Mouse (Mus musculus) kidney, adult 2 months (tissue): Measurements from ENCODE around the gene Fyn. TPM values are rescaled to one million over a fixed set of nuclear protein-coding genes. Genes with fewer than 3 reads are reported as not detected.

Source experiments
- DNase-seq: peaks from one replicate; pipeline ENCODE4 v3.0.0; 2021
- H3K27ac ChIP-seq: fragments of 200-500 bp; 2 replicates; pipeline ENCODE4 v1.5.1; 2012; ENCODE audit warnings: low read depth, low read length, control low read depth, inconsistent platforms; ENCODE audit not compliant: insufficient read depth
- H3K27me3 ChIP-seq: fragments of 200-500 bp; replicated peaks from 2 replicates; pipeline ENCODE4 v1.6.1; 2012; ENCODE audit warnings: mild to moderate bottlenecking, moderate library complexity, low read length, inconsistent platforms; ENCODE audit not compliant: control insufficient read depth, insufficient read depth
- H3K36me3 ChIP-seq: fragments of 200-500 bp; 2 replicates; pipeline ENCODE4 v1.6.1; 2012; ENCODE audit warnings: mild to moderate bottlenecking, moderate library complexity, low read length, inconsistent platforms; ENCODE audit not compliant: control insufficient read depth, insufficient read depth
- H3K4me1 ChIP-seq: fragments of 200-500 bp; 2 replicates; pipeline ENCODE4 v1.6.1; 2011; ENCODE audit warnings: low read length; ENCODE audit not compliant: control insufficient read depth, insufficient read depth
- H3K4me3 ChIP-seq: fragments of 200-500 bp; 2 replicates; pipeline ENCODE4 v1.5.1; 2011; ENCODE audit warnings: mild to moderate bottlenecking, low read depth, low read length, control low read depth; ENCODE audit not compliant: insufficient read depth
- CTCF ChIP-seq: fragments of 200-500 bp; conservative IDR thresholded peaks from 2 replicates; pipeline ENCODE4 v1.5.1; 2011; ENCODE audit warnings: low read depth, mild to moderate bottlenecking, control low read depth, low read length, moderate library complexity, mixed read lengths; ENCODE audit not compliant: insufficient read depth, insufficient read length
- POLR2A ChIP-seq: fragments of 200-500 bp; IDR thresholded peaks from one replicate; pipeline ENCODE4 v1.6.1; 2011; ENCODE audit warnings: low read depth, low read length, control low read depth
- WGBS: fragments of 180-500 bp; shearing (Covaris S2); methylation state at CpG from one replicate; pipeline ENCODE4 v1.1.7; 2018; 5-methylcytosine and 5-hydroxymethylcytosine counted together
- polyA plus RNA-seq: library from polyadenylated mRNA; depleted of rRNA; stranded (reverse); fragments of >200 nt; gene quantifications from 2 replicates; pipeline ENCODE4 v1.2.3, GENCODE M21; 2012

Gene Fyn
- polyA plus RNA-seq, 1 experiment, result 12.9 TPM

DNA sequence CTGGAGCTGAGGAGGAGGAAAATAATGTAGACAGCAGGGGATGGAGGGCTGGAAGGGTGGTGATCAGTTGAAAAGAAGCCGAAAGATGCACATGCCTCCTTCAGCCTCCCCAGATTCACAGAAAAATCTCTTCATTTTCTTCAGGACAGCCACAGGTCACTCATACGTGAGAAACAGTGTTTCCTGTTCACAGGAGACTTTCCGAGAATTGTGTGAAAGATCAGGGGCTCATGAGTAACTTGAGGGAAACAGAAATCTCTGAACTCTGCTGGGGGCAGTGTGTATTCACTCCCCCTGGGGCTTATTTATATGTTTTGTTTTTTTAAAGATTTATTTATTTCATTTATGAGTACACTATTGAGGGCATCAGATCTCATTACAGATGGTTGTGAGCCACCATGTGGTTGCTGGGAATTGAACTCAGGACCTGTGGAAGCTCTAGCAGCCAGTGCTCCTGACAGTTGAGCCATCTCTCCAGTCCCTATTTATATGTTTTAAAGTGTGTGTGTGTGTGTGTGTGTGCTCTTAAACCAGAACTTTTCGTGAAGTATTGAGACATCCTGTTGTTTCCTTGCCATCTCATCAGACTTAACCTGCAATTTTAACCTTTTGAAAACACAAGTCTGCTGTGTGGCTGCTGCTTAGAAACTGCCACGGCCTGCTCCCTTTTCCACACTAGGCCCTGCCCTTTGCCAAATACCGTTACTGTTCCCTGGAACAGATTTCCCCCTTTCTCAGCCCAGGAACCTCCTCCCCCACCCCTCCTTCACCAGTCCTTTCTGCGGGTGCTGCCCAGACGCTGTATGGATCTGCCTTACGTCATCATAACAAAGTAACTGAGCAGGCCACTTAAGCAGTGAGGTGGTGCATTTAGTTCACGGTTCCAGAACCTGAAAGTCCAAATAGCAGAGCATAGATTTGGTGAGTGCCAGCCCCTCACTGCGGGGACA is 118.1 kb downstream of the Fyn start:
- H3K27ac ChIP-seq, result no peak overlapping the region
- H3K36me3 ChIP-seq, result no peaks in the 10 kb centered on the region
- TF ChIP-seq CTCF (no peak), POLR2A (no peak)
- DNase-seq, result no peak
- H3K27me3 ChIP-seq, result no peaks in the 10 kb centered on the region
- H3K4me3 ChIP-seq, result no peak overlapping the region
- WGBS, result 64% methylated on average over 11 of the region's 11 CpGs
- no peaks in the 10 kb centered on the region for H3K4me1 ChIP-seq

DNA sequence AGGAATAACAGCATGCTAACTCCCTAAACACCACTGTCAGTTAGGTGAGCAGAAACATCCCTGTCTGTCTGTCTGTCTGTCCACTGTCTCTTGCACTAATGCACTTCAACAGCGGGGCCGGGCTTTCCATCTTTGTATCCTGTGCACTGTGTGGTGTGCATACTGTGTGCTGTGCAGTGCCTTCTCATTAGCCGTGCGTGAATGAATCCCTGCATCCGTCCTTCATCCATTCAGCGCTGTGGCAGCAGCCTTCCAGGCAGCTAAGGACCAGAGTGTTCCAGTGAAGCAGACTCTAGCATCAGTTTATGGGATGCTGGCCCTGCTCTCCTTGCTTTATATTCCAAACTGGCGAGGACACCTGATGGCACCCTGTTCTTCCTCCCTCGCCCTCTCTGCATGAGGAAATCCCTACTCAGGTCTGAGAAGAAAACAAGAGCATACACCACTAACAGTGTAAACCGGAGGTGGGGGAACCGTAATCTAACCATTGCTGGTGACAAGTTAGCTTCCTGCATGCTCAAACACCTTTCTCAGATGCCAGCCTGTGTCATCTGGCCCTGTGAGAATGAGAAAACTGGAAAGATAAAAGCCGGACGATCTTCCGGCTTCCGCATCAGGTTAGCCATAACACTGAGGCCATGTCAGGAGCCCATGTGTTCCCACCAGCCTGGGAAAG is 119.2 kb downstream of the Fyn start:
- Histone ChIP-seq H3K4me3 (no peak overlapping the region), H3K36me3 (no peaks in the 10 kb centered on the region), H3K27me3 (no peaks in the 10 kb centered on the region), H3K4me1 (no peaks in the 10 kb centered on the region), H3K27ac (no peak overlapping the region)
- no peak for DNase-seq
- TF ChIP-seq POLR2A, result no peak
- no peak for TF ChIP-seq CTCF
- 73% methylated on average over 14 of the region's 14 CpGs for WGBS

DNA sequence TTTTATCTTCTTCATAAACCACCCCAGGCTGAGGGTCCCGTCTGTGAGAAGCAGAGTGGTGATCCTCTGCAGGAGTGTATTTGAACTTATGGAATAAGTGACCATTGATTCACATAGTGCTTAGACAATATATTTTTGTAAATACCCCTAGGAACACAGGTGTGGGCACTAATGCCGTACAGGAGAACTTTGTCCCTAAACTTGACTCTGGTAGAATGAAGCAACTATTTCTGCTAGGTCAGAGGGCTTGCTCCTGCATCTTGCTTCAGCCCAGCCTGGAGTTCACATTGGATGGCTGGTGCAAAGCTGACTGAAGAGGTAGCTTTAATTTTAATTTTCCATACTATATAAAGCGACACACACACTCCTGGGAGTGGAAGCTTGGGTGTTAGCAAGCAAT is 119.9 kb downstream of the Fyn start:
- H3K4me3 ChIP-seq, result no peak overlapping the region
- 75% methylated on average over 3 of the region's 3 CpGs for WGBS
- no peaks in the 10 kb centered on the region for H3K36me3 ChIP-seq
- no peak overlapping the region for H3K27ac ChIP-seq
- no peaks in the 10 kb centered on the region for H3K4me1 ChIP-seq
- no peaks in the 10 kb centered on the region for H3K27me3 ChIP-seq
- TF ChIP-seq CTCF, result no peak
- TF ChIP-seq POLR2A, result no peak
- DNase-seq, result no peak

DNA sequence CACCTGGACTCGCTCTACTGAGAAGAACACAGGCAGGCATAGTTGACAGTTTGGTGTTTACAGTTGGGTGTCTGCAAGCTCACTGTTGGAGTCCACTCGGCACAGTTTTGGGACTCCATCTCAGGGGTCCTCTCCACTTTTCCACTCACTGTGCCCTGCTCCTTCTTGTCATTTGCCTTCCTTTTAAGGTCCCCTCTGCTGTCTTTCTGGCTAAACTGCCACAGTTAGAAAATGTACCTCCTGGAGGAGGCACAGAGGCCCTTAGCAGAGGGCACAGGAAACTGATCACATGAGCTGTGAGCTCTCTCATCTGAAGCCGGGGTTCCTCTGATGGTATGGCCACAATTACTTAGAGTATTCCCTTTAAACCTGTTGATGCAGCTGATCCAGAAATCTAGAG is 120.3 kb downstream of the Fyn start:
- Histone ChIP-seq H3K27me3 (no peaks in the 10 kb centered on the region), H3K4me3 (no peak overlapping the region), H3K4me1 (no peaks in the 10 kb centered on the region), H3K27ac (no peak overlapping the region), H3K36me3 (no peaks in the 10 kb centered on the region)
- DNase-seq, result no peak
- TF ChIP-seq POLR2A (no peak), CTCF (no peak)
- WGBS, result 75% methylated on average over 3 of the region's 3 CpGs

DNA sequence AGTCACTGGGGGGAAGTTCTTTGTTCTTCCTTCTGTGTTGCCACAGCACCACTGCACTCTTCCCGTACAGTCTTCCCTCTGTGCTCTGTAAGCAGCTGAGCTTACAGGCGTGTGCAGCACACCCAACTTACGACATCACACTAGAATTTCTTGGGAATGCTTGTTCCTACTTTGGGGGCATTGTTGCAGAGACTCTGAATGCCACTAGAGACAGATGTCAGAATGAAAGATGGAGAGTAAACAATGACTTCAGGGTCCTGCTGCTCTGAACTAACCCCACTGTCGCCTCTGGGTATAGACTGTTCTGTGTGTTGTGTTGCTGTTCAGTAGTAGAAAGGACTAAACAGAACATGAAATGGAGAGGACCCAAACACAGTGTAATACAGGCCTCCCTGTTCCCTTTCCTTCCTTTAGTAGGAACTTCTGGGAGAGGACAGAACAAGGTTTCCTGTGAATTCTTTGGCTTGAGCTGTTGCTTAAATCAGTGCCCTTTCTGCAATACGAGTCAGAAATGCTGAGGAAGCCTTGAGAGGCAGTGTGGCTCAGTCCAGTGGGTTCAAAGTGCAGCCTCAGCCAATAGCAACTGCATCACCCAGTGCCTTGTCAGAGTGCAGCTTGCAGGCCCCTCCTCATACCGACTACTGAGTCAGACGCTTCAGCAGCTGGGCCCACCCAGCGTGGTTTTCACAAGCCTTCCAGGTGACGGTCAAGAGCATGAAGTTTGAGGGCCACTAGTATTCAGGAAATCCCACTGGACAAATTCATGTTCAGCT is 121.9 kb downstream of the Fyn start:
- H3K4me1 ChIP-seq, result no peaks in the 10 kb centered on the region
- DNase-seq, result no peak
- no peak overlapping the region for H3K4me3 ChIP-seq
- H3K36me3 ChIP-seq, result no peaks in the 10 kb centered on the region
- 54% methylated on average over 9 of the region's 9 CpGs for WGBS
- no peaks in the 10 kb centered on the region for H3K27me3 ChIP-seq
- H3K27ac ChIP-seq, result no peak overlapping the region
- TF ChIP-seq POLR2A (no peak), CTCF (no peak)

DNA sequence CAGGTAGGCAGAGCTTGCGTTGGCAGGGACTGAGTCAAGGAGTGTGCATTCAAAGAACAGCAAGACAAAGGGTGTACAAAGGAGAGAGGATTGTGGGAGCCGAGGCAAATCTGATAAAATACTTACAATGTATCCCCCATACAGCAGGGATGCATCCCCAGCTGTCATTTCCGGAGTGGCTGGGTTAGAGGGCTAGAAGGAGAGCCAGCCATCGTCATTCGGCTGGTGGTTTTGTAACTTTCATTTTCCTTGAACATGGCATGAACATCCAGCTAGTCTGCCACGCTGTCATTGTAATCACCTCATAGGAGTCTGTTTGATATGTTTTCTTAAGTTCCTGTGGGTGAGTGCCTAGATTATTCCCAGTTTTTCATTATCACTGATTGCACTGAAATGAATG is 123.5 kb downstream of the Fyn start:
- Histone ChIP-seq H3K36me3 (no peaks in the 10 kb centered on the region), H3K27ac (no peak overlapping the region), H3K4me1 (no peaks in the 10 kb centered on the region), H3K4me3 (no peak overlapping the region), H3K27me3 (no peaks in the 10 kb centered on the region)
- TF ChIP-seq CTCF (no peak), POLR2A (no peak)
- no peak for DNase-seq
- 87% methylated on average over 6 of the region's 6 CpGs for WGBS

DNA sequence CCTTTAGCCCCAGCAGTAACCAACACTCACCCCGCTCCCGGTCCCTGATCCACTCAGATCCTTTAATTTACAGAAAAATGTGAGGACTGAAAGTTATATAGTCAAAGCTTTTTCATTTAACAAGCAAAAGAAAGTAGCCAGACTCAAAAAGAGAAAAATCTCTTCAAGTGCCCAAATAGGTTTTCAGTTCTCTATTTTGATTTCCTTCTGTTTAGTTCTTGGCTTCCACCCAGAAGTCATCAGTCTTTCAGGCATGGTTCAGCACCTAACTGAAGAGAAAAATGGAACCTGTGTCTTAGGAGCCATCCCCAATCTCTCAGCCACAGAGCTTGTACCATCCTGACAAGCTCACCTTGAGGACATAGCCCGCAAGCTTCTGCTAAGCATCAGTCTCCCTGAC is 124.4 kb downstream of the Fyn start:
- over 99% methylated on average over 3 of the region's 3 CpGs for WGBS
- no peaks in the 10 kb centered on the region for H3K4me1 ChIP-seq
- no peaks in the 10 kb centered on the region for H3K27me3 ChIP-seq
- TF ChIP-seq POLR2A (no peak), CTCF (no peak)
- no peak overlapping the region for H3K4me3 ChIP-seq
- H3K27ac ChIP-seq, result no peak overlapping the region
- DNase-seq, result no peak
- H3K36me3 ChIP-seq, result no peaks in the 10 kb centered on the region
